Mouse (Mus musculus) kidney, embryonic 14.5 days (tissue): ENCODE data around the gene As3mt. TPM values are rescaled to one million over a fixed set of nuclear protein-coding genes. Genes with fewer than 3 reads are reported as not detected.

Experiments
- ATAC-seq: fragments of 200-750 bp; cut with Nextera tagmentation; 2 replicates; pipeline ENCODE4 v1.8.0; 2017; ENCODE audit warnings: moderate number of reproducible peaks, mild to moderate bottlenecking, moderate TSS enrichment, moderate library complexity; ENCODE audit not compliant: low FRiP score, low TSS enrichment
- H3K27ac ChIP-seq: fragments of 300-500 bp; sonication (generic); 2 replicates; pipeline ENCODE4 v1.5.1; 2014; ENCODE audit warnings: low read depth, mild to moderate bottlenecking, low read length, moderate library complexity, mixed read lengths
- H3K27me3 ChIP-seq: fragments of 300-500 bp; sonication (generic); 2 replicates; pipeline ENCODE4 v1.6.1; 2014; ENCODE audit warnings: mild to moderate bottlenecking, low read length; ENCODE audit not compliant: control insufficient read depth, insufficient read depth
- H3K36me3 ChIP-seq: fragments of 300-500 bp; sonication (generic); 2 replicates; pipeline ENCODE4 v1.6.1; 2014; ENCODE audit warnings: low read length, mixed read lengths; ENCODE audit not compliant: control insufficient read depth, insufficient read depth
- H3K4me1 ChIP-seq: fragments of 300-500 bp; sonication (generic); 2 replicates; pipeline ENCODE4 v1.6.1; 2014; ENCODE audit warnings: low read length, mixed read lengths; ENCODE audit not compliant: control insufficient read depth, insufficient read depth
- H3K4me2 ChIP-seq: fragments of 300-500 bp; sonication (generic); replicated peaks from 2 replicates; pipeline ENCODE4 v1.6.1; 2014; ENCODE audit warnings: low read depth, mild to moderate bottlenecking, low read length
- H3K4me3 ChIP-seq: fragments of 300-500 bp; sonication (generic); 2 replicates; pipeline ENCODE4 v1.5.1; 2014; ENCODE audit warnings: mild to moderate bottlenecking, low read length
- H3K9ac ChIP-seq: fragments of 300-500 bp; sonication (generic); 2 replicates; pipeline ENCODE4 v1.6.1; 2014; ENCODE audit warnings: low read depth, mild to moderate bottlenecking, low read length, moderate library complexity
- H3K9me3 ChIP-seq: fragments of 300-500 bp; sonication (generic); 2 replicates; pipeline ENCODE4 v1.6.1; 2016; ENCODE audit warnings: low read length; ENCODE audit not compliant: control insufficient read depth
- WGBS: fragments of 180-500 bp; shearing (Covaris S2); extraction: QIAGEN DNeasy Blood & Tissue Kit; methylation state at CpG from one replicate; pipeline ENCODE4 v1.1.7; 2014; 5-methylcytosine and 5-hydroxymethylcytosine counted together
- polyA plus RNA-seq: library from polyadenylated mRNA; unstranded; fragments of >200 nt; fragmentation: Nextera tagmentation; extraction: Ambion mirVana; gene quantifications from 2 replicates; pipeline ENCODE4 v1.2.1, GENCODE M21; 2014

Gene As3mt
- polyA plus RNA-seq, 1 experiment from 2014 or later, result 39.0 TPM

DNA sequence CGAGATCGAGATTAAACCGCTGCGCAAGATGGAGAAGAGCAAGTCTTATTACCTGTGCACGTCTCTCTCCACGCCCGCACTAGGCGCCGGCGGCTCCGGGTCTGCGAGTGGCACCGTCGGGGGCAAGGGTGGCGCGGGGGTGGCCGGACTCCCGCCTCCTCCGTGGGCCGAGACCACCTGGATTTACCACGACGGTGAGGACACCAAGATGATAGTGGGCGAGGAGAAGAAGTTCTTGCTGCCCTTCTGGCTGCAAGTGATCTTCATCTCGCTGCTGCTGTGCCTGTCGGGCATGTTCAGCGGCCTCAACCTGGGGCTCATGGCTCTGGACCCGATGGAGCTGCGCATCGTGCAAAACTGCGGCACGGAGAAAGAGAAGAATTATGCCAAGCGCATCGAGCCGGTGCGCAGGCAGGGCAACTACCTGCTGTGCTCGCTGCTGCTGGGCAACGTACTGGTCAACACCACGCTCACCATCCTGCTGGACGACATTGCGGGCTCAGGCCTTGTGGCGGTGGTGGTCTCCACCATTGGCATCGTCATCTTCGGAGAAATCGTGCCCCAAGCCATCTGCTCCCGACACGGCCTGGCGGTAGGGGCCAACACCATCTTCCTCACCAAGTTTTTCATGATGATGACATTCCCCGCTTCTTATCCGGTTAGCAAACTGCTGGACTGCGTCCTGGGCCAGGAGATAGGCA is 55.2 kb downstream of the As3mt start:
- ATAC-seq, result no peak
- peaks cover 15% of the 10 kb centered on the region; the same call in 1 of the 2 replicates for H3K4me1 ChIP-seq
- H3K9me3 ChIP-seq, result no peaks in the 10 kb centered on the region
- peaks cover 13% of the 10 kb centered on the region for H3K27me3 ChIP-seq
- 1% methylated on average over 50 of the region's 50 CpGs for WGBS
- H3K4me3 ChIP-seq, result peak overlapping the region; percentile 85
- peak overlapping the region; percentile 95 for H3K4me2 ChIP-seq
- H3K36me3 ChIP-seq, result no peaks in the 10 kb centered on the region
- peak overlapping the region; percentile 79 for H3K9ac ChIP-seq
- no peak overlapping the region for H3K27ac ChIP-seq

DNA sequence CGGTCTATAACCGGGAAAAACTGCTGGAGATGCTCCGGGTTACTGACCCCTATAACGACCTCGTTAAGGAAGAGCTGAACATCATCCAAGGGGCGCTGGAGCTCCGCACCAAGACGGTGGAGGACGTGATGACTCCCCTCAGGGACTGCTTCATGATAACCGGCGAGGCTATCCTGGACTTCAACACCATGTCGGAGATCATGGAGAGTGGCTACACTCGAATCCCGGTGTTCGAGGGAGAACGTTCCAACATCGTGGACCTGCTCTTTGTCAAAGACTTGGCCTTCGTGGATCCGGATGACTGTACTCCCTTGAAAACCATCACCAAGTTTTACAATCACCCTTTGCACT is 55.7 kb downstream of the As3mt start:
- peaks cover 13% of the 10 kb centered on the region for H3K27me3 ChIP-seq
- H3K27ac ChIP-seq, result no peak overlapping the region
- no peaks in the 10 kb centered on the region for H3K36me3 ChIP-seq
- H3K9me3 ChIP-seq, result no peaks in the 10 kb centered on the region
- WGBS, result 1% methylated on average over 19 of the region's 19 CpGs
- peak overlapping the region; percentile 85 for H3K4me3 ChIP-seq
- ATAC-seq, result no peak
- peak overlapping the region; percentile 79; the same call in 1 of the 2 replicates for H3K9ac ChIP-seq
- H3K4me2 ChIP-seq, result peak overlapping the region; percentile 95
- H3K4me1 ChIP-seq, result peaks cover 15% of the 10 kb centered on the region; the same call in 1 of the 2 replicates

DNA sequence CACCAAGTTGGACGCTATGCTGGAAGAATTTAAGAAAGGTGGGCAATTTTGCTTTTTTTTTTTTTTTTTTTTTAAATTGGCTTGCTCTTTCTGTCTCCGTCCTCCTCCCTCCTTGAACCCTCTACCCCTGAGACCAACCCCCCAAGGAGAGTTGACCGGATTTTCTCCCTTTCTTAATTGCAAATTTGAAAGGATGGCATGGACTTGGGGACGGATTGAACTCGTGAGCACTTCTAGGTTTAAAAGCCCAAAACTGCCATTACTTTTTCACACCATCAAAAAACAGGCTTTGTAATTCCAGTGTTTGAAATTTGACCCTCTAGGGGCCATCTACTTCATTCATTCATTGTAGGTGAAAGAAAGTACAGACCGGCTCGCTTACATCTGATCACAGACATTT is 56.1 kb downstream of the As3mt start:
- Histone ChIP-seq H3K36me3 (no peaks in the 10 kb centered on the region), H3K9me3 (no peaks in the 10 kb centered on the region), H3K27ac (no peak overlapping the region), H3K4me3 (peak overlapping the region; percentile 85), H3K9ac (peak overlapping the region; percentile 79; the same call in 1 of the 2 replicates), H3K4me1 (peaks cover 15% of the 10 kb centered on the region; the same call in 1 of the 2 replicates), H3K27me3 (peaks cover 13% of the 10 kb centered on the region), H3K4me2 (peak overlapping the region; percentile 95)
- WGBS, result 9% methylated on average over 7 of the region's 7 CpGs
- no peak for ATAC-seq

DNA sequence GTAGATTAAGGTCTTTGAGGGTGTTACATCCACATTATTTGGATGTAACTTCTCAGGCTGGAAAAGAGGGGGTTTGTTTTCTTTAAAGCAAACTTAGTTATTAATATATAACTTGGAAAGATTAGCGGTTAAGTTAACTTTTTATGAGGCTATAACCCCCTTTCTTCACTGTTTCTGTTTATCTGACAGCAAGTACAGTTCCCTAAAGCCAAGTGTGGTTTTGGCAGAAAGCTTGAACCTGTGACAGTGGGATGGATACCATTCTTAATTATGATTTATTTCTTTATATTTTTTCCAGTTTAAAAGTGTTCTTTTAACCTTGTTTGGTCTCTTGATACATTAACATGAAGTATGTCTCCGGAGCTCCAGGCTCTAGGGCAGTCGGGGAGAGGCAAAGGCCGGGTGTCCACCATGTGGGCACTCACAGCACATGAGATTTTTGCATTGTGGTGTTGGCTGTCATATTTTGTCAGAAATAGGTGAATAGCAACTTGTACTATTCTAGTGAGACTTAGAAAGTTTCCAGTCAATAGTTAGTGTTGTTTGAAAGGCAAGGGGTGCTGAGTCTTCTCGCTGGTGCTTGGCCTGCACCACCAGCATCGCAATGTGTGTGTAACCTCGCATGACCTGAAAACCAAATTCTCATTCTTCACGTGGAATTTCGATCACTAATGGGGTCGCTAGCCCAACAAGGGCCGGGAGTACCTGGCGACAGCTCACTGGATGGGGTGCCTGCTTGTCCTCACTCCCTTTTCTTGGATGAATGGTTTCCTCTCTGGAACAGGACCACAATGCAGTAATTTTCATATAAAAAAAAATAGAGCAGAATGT is 56.9 kb downstream of the As3mt start:
- H3K4me2 ChIP-seq, result peak overlapping the region; percentile 95
- H3K4me3 ChIP-seq, result peak overlapping the region; percentile 85
- no peaks in the 10 kb centered on the region for H3K36me3 ChIP-seq
- no peak for ATAC-seq
- no peak overlapping the region for H3K9ac ChIP-seq
- WGBS, result 51% methylated on average over 12 of the region's 12 CpGs
- no peak overlapping the region for H3K27ac ChIP-seq
- no peaks in the 10 kb centered on the region for H3K9me3 ChIP-seq
- H3K4me1 ChIP-seq, result peaks cover 15% of the 10 kb centered on the region; the same call in 1 of the 2 replicates
- peaks cover 13% of the 10 kb centered on the region for H3K27me3 ChIP-seq

DNA sequence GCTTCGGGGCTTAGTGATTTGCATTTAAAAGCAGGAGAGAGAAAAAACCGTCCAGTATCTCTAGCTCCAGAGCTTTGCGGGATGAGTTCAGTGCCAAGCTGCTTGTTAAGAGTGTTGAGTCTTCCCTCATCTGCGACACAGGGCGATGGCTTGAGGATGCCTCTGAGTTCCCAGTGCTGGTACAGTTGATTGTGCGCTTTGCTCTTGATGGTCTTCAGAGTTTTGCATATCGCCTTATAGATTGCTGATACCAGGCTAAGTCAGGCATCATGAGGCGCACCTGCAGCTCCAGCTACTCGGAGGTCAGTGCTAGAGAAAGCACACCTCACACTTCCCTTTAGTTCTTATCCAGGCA is 57.5 kb downstream of the As3mt start:
- 0 out of 2 replicates have a peak overlapping the region, but pooled peaks have one; percentile 34 for H3K9ac ChIP-seq
- peaks cover 17% of the 10 kb centered on the region; the same call in 1 of the 2 replicates for H3K4me1 ChIP-seq
- H3K27me3 ChIP-seq, result peaks cover 13% of the 10 kb centered on the region
- no peak for ATAC-seq
- no peaks in the 10 kb centered on the region for H3K9me3 ChIP-seq
- no peaks in the 10 kb centered on the region for H3K36me3 ChIP-seq
- H3K4me3 ChIP-seq, result peak overlapping the region; percentile 85; the same call in 1 of the 2 replicates
- peak overlapping the region; percentile 95 for H3K4me2 ChIP-seq
- H3K27ac ChIP-seq, result no peak overlapping the region
- 65% methylated on average over 9 of the region's 9 CpGs for WGBS

DNA sequence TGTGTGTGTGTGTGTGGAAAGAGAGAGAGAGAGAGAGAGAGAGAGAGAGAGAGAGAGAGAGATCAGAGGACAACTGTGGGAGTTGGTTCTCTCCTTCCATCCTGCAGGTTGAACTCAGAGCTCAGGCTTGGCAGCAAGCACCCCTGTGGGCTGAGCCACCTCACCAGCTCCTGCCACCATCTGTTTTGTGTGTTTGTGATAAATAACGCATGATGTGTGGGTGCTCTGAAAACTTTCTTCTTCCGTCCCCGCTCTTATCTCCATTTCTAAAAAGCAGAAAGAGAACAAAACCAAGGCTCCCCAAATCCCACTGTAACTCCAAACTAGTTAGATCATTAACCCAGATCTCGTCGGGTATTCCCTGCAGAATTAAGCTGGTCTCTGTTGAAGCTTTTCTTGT is 58.9 kb downstream of the As3mt start:
- Histone ChIP-seq H3K27me3 (peaks cover 13% of the 10 kb centered on the region), H3K4me3 (no peak overlapping the region), H3K4me1 (peaks cover 22% of the 10 kb centered on the region; the same call in 1 of the 2 replicates), H3K36me3 (no peaks in the 10 kb centered on the region), H3K9ac (no peak overlapping the region), H3K9me3 (no peaks in the 10 kb centered on the region), H3K27ac (no peak overlapping the region), H3K4me2 (no peak overlapping the region)
- no peak for ATAC-seq
- WGBS, result 67% methylated on average over 5 of the region's 5 CpGs

DNA sequence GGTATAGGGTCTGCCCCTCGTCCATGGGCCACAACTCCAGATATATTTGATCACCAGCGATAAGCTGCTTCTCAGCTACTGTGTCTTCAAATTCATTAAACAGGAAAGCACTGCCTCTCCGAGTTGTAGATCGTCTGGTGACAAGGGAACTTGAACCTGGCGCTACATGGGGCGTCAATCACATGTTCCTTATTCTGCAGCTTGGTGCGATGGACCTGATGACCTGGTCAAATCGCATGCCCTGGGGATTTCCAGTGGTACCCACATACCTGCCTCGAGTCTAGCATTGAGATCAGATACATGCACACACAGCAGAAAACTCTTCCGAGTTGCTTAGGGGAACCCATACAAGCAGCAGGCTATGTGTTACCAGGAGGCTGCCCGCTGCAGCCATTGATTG is 62.5 kb downstream of the As3mt start:
- H3K36me3 ChIP-seq, result no peaks in the 10 kb centered on the region
- H3K4me2 ChIP-seq, result no peak overlapping the region
- no peak overlapping the region for H3K9ac ChIP-seq
- H3K27me3 ChIP-seq, result no peaks in the 10 kb centered on the region
- no peaks in the 10 kb centered on the region for H3K9me3 ChIP-seq
- H3K27ac ChIP-seq, result no peak overlapping the region
- no peak for ATAC-seq
- WGBS, result 81% methylated on average over 11 of the region's 11 CpGs
- H3K4me1 ChIP-seq, result 0 out of 2 replicates have a peak, but pooled peaks cover 8% of the 10 kb centered on the region
- no peak overlapping the region for H3K4me3 ChIP-seq

DNA sequence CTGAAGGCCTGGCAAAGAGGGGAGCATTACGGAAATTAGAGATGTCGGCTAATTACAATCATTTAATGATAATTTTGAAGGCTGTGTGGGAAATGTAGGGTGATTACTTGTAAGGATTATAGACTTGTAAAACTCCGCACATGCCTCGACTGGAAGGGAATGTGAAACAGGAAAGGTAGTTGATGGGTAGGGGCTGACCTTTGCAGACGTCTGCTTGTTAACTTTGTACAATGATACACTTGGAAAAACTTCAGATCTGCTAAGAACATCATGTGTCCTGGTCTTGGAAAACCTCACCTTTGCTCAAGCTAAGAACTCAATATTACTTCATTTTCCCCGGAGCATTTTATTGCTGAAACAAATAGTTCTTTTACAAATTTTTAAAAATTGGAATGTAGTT is 64.5 kb downstream of the As3mt start:
- ATAC-seq, result no peak
- no peak overlapping the region for H3K4me3 ChIP-seq
- H3K9me3 ChIP-seq, result no peaks in the 10 kb centered on the region
- H3K9ac ChIP-seq, result no peak overlapping the region
- WGBS, result 73% methylated on average over 6 of the region's 6 CpGs
- H3K4me1 ChIP-seq, result 0 out of 2 replicates have a peak, but pooled peaks cover 8% of the 10 kb centered on the region
- no peak overlapping the region for H3K27ac ChIP-seq
- no peaks in the 10 kb centered on the region for H3K27me3 ChIP-seq
- no peak overlapping the region for H3K4me2 ChIP-seq
- H3K36me3 ChIP-seq, result no peaks in the 10 kb centered on the region

DNA sequence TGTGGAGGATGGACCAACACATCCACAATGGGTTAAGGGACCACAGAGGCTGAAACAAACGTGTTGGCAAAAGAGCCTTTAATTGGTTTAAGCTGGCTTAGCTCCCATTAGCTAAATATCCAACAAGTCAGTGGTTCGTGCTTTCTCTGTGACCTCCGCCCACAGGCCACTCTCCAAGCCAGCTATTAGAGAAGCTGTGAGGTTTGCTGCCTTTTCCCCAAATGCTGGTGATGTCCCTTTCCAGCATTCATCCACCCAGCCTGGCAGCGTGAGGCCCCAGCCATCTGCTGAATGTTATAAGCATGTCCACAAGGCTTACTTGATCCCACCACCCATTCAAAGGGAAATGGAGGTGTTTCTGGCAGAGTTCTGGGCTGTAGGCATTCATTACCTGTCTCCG is 69.1 kb downstream of the As3mt start:
- no peaks in the 10 kb centered on the region for H3K4me1 ChIP-seq
- H3K36me3 ChIP-seq, result no peaks in the 10 kb centered on the region
- 65% methylated on average over 5 of the region's 5 CpGs for WGBS
- no peak overlapping the region for H3K9ac ChIP-seq
- H3K4me3 ChIP-seq, result no peak overlapping the region
- no peak overlapping the region for H3K27ac ChIP-seq
- ATAC-seq, result no peak
- no peaks in the 10 kb centered on the region for H3K27me3 ChIP-seq
- no peaks in the 10 kb centered on the region for H3K9me3 ChIP-seq
- H3K4me2 ChIP-seq, result no peak overlapping the region
